Mouse (Mus musculus) MEL (cell line): ENCODE results near the gene Kndc1.

Experiments
- CHD2 ChIP-seq: IDR thresholded peaks from 2 replicates; pipeline ENCODE4 v1.6.1; 2011; ENCODE audit warnings: low read length, improper control_type of control experiment
- CTCF ChIP-seq, 3 experiments: IDR thresholded peaks in 2 of 3; conservative IDR thresholded peaks in 1 of 3; 2 replicates each; pipeline ENCODE4 v1.5.1; 2011 to 2012; ENCODE audit warnings: low read length in 3 of 3, low read depth in 2 of 3, mild to moderate bottlenecking in 2 of 3, improper control_type of control experiment in 1 of 3, inconsistent platforms in 1 of 3, mixed read lengths in 1 of 3, moderate library complexity in 1 of 3; ENCODE audit not compliant: control insufficient read depth in 1 of 3, insufficient read depth in 1 of 3, poor library complexity in 1 of 3, severe bottlenecking in 1 of 3
- EP300 ChIP-seq, 2 experiments: IDR thresholded peaks; 2 replicates each; pipeline ENCODE4 v1.6.1; 2011; ENCODE audit warnings: improper control_type of control experiment in 2 of 2, low read length in 2 of 2, low read depth in 1 of 2, mild to moderate bottlenecking in 1 of 2
- GATA1 ChIP-seq: IDR thresholded peaks from 2 replicates; pipeline ENCODE4 v1.6.1; 2011; ENCODE audit warnings: low read depth, low read length, improper control_type of control experiment
- MAFK ChIP-seq: IDR thresholded peaks from 2 replicates; pipeline ENCODE4 v1.6.1; 2011; ENCODE audit warnings: low read depth, mild to moderate bottlenecking, low read length, improper control_type of control experiment, borderline replicate concordance
- POLR2A ChIP-seq, 2 experiments: IDR thresholded peaks; 2 replicates each; pipeline ENCODE4 v1.6.1; 2011 to 2012; ENCODE audit warnings: low read length in 2 of 2, mild to moderate bottlenecking in 2 of 2, control low read depth in 1 of 2, improper control_type of control experiment in 1 of 2, low read depth in 1 of 2, moderate library complexity in 1 of 2; ENCODE audit not compliant: control insufficient read depth in 1 of 2, insufficient read depth in 1 of 2, poor library complexity in 1 of 2
- POLR2AphosphoS5 ChIP-seq: IDR thresholded peaks from 2 replicates; pipeline ENCODE4 v1.6.1; 2012; ENCODE audit warnings: low read depth, borderline replicate concordance, mild to moderate bottlenecking, inconsistent platforms, low read length, moderate library complexity, mixed read lengths
- RCOR1 ChIP-seq: IDR thresholded peaks from 2 replicates; pipeline ENCODE4 v1.6.1; 2012; ENCODE audit warnings: low read depth, mild to moderate bottlenecking, inconsistent platforms, low read length, improper control_type of control experiment
- SMC3 ChIP-seq: IDR thresholded peaks from 2 replicates; pipeline ENCODE4 v1.6.1; 2011; ENCODE audit warnings: low read depth, low read length, improper control_type of control experiment
- TCF12 ChIP-seq: IDR thresholded peaks from 2 replicates; pipeline ENCODE4 v1.6.1; 2014; ENCODE audit warnings: low read depth, mild to moderate bottlenecking, inconsistent platforms, low read length, improper control_type of control experiment, moderate library complexity
- USF1 ChIP-seq: IDR thresholded peaks from 2 replicates; pipeline ENCODE4 v1.6.1; 2014; ENCODE audit warnings: low read depth, mild to moderate bottlenecking, inconsistent platforms, low read length, improper control_type of control experiment, moderate library complexity

DNA sequence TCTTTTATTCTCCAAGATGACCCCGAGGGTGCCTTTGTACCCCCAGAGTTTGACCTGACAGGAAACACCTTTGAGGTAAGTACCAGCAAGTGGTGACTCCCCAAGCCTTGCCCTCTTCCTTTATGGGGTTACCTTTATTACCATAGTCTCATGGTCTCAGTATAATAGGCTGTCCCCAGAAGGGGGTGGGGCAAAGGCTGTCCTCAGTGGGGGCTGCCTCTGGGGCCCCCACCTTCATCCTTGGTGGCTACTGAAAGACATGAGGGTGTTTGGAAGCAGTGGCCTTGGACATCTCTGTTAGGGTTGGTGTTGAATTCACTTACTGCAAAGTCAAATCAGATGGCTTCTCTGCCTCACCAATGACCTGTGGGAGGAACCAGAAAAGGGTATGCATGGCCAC, 7.5 kb downstream of the Kndc1 start:
- no peak for TF ChIP-seq EP300 (IDR thresholded peaks at IDR 0.05; ENCODE audit: low read depth in 1 of 2, low read length in 2 of 2)
- no peak for TF ChIP-seq POLR2A (IDR thresholded peaks at IDR 0.05; ENCODE audit: control insufficient read depth in 1 of 2, insufficient read depth in 1 of 2, low read depth in 1 of 2, low read length in 2 of 2, poor library complexity in 1 of 2)
- TF ChIP-seq CTCF (IDR thresholded peaks at IDR 0.05 in 2 of 3, conservative IDR thresholded peaks at IDR 0.05 in 1 of 3; ENCODE audit: control insufficient read depth in 1 of 3, insufficient read depth in 1 of 3, low read depth in 2 of 3, low read length in 3 of 3, poor library complexity in 1 of 3, severe bottlenecking in 1 of 3), result no peak
- no peak for TF ChIP-seq GATA1
- TF ChIP-seq RCOR1, result no peak
- no peak for TF ChIP-seq TCF12
- TF ChIP-seq USF1, result no peak
- no peak for TF ChIP-seq CHD2
- no peak for TF ChIP-seq SMC3
- TF ChIP-seq POLR2AphosphoS5, result no peak
- no peak for TF ChIP-seq MAFK
